Mouse (Mus musculus): ENCODE measurements at regions not wholly inside any gene's neighbourhood (a gene's known extent, or its start where the extent isn't known, plus 50 kb on each side); places are given as distances from the start of the nearest gene placed in this dataset.
A peak's percentile ranks its signal among the peaks of the same experiment; 100 is the strongest.

DNA sequence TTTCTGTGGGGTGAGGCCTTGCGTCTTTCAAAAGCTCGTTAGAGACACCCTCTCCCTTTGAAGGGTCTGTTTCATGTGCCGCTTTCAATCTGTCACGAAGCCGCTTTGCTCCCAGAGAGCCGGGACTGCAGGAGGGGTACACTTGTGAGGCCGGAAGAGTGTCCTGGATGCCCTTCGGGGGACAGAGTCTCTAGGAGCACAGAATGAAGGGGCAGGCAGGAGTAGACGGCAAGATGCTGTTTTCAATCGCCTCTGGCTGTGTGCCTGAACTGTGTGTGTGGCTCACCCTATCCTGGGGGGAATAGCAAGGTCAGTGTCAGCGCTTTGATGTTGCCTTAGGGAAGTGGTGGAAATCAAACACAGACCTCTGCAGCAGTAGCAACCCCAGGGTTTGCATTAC, 174.7 kb downstream of the Gadd45g start:
- H3K4me2 ChIP-seq (replicated peaks; ENCODE audit: low read depth): no peak overlapping the region
- no peak for TF ChIP-seq EP300 (optimal IDR thresholded peaks at IDR 0.05)
- no peak for TF ChIP-seq CTCF (IDR thresholded peaks at IDR 0.05; ENCODE audit: low read depth)
- H3K27ac ChIP-seq (replicated peaks): peak overlapping the region; percentile 20; the same call in 1 of the 2 replicates
- WGBS: 46% methylated on average over 11 of the region's 11 CpGs
- H3K9ac ChIP-seq (ENCODE audit: low read length): no peak overlapping the region
- H3K4me3 ChIP-seq (ENCODE audit: low read depth, low read length): no peak overlapping the region
- H3K36me3 ChIP-seq (ENCODE audit: control insufficient read depth, insufficient read depth, low read length): no peaks in the 10 kb centered on the region
- ATAC-seq (ENCODE audit: low FRiP score, low TSS enrichment) (no peak), DNase-seq (ENCODE audit: low spot score) (no peak)
- no peaks in the 10 kb centered on the region for H3K27me3 ChIP-seq (ENCODE audit: control insufficient read depth, insufficient read depth, low read length)
- H3K4me1 ChIP-seq (replicated peaks; ENCODE audit: control insufficient read depth, insufficient read depth): peaks cover 11% of the 10 kb centered on the region; the same call in 1 of the 2 replicates
- H3K9me3 ChIP-seq (ENCODE audit: control insufficient read depth, low read length): no peaks in the 10 kb centered on the region

DNA sequence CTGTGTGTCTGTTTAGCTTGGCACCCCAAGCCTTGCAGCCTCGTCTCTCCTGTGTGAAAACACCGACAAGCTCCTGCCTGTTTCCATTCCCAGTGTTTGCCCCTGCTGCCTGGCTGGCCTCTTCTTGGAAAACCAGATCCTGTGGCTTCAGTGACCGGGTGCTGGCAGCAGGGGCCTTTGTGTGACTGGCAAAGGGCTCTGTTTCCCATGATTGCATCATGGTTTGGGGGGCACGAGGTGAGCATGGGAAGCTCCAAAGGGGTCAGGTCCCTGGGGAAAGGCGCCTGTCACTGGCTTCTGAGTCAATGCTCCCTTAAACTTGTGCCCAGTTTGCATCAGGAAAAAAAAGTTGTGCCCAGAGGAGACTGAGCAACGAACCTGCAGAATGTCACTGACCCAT, 175.3 kb downstream of the Gadd45g start:
- DNase-seq (ENCODE audit: low spot score) (peak; percentile 45), ATAC-seq (ENCODE audit: low FRiP score, low TSS enrichment) (no peak)
- Histone ChIP-seq H3K4me1 (replicated peaks; ENCODE audit: control insufficient read depth, insufficient read depth) (peaks cover 11% of the 10 kb centered on the region; the same call in 1 of the 2 replicates), H3K4me3 (ENCODE audit: low read depth, low read length) (no peak overlapping the region), H3K9me3 (ENCODE audit: control insufficient read depth, low read length) (no peaks in the 10 kb centered on the region), H3K27ac (replicated peaks) (0 out of 2 replicates have a peak overlapping the region, but pooled peaks have one; percentile 53), H3K4me2 (replicated peaks; ENCODE audit: low read depth) (no peak overlapping the region), H3K27me3 (ENCODE audit: control insufficient read depth, insufficient read depth, low read length) (no peaks in the 10 kb centered on the region), H3K9ac (ENCODE audit: low read length) (no peak overlapping the region), H3K36me3 (ENCODE audit: control insufficient read depth, insufficient read depth, low read length) (no peaks in the 10 kb centered on the region)
- TF ChIP-seq EP300 (optimal IDR thresholded peaks at IDR 0.05): no peak
- TF ChIP-seq CTCF (IDR thresholded peaks at IDR 0.05; ENCODE audit: low read depth): no peak
- WGBS: 41% methylated on average over 6 of the region's 6 CpGs

DNA sequence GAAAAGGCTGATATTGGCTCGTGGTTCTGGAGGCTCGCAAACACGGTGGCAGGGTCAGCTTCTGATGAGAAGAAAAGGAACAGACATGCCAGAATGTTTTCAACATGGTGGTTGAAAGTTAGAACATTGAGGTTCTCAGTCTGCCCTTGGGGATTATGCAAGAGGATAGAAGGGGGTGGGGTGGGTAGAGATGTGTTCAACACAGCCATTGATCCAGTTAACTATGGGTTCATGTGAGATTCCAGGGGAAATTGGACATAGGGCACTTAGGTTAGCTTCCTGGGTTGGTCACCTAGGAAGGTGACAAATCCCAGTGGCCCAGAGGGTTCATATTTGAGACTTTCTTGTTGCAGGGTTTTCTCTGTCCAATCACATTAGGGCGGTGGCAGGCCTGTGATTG, 176.1 kb downstream of the Gadd45g start:
- ATAC-seq (ENCODE audit: low FRiP score, low TSS enrichment) (no peak), DNase-seq (ENCODE audit: low spot score) (no peak)
- Histone ChIP-seq H3K4me3 (ENCODE audit: low read depth, low read length) (no peak overlapping the region), H3K4me1 (replicated peaks; ENCODE audit: control insufficient read depth, insufficient read depth) (peaks cover 11% of the 10 kb centered on the region; the same call in 1 of the 2 replicates), H3K4me2 (replicated peaks; ENCODE audit: low read depth) (no peak overlapping the region), H3K36me3 (ENCODE audit: control insufficient read depth, insufficient read depth, low read length) (no peaks in the 10 kb centered on the region), H3K9me3 (ENCODE audit: control insufficient read depth, low read length) (no peaks in the 10 kb centered on the region), H3K9ac (ENCODE audit: low read length) (no peak overlapping the region), H3K27me3 (ENCODE audit: control insufficient read depth, insufficient read depth, low read length) (no peaks in the 10 kb centered on the region), H3K27ac (replicated peaks) (no peak overlapping the region)
- WGBS: 78% methylated on average over 4 of the region's 4 CpGs
- TF ChIP-seq EP300 (optimal IDR thresholded peaks at IDR 0.05) (no peak), CTCF (IDR thresholded peaks at IDR 0.05; ENCODE audit: low read depth) (no peak)

DNA sequence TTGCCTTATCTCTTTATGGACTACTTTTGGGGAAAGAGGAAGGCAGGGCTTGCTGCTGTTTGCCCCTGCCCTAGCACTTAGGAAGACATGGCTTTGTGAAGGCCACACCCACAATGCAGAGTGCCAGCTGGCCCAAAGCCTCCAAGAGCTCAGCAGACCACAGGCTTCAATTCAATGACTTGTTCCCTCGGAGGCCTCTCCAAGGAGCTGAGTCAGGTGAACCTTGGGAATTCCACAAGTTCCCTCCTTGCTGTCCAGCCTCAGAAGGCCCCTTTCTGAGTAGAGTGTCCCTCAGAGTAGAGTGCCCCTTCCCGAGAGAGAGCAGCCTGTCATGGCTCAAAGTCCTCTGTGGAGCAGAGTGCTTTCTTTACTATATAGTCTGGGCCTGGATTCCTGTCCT, 177.9 kb downstream of the Gadd45g start:
- H3K9ac ChIP-seq (ENCODE audit: low read length): no peak overlapping the region
- no peak overlapping the region for H3K4me3 ChIP-seq (ENCODE audit: low read depth, low read length)
- H3K27me3 ChIP-seq (ENCODE audit: control insufficient read depth, insufficient read depth, low read length): no peaks in the 10 kb centered on the region
- DNase-seq (ENCODE audit: low spot score) (peak; percentile 77), ATAC-seq (ENCODE audit: low FRiP score, low TSS enrichment) (peak; percentile 67)
- H3K4me2 ChIP-seq (replicated peaks; ENCODE audit: low read depth): peak overlapping the region; percentile 14; the same call in 1 of the 2 replicates
- no peak for TF ChIP-seq CTCF (IDR thresholded peaks at IDR 0.05; ENCODE audit: low read depth)
- TF ChIP-seq EP300 (optimal IDR thresholded peaks at IDR 0.05): no peak
- no peaks in the 10 kb centered on the region for H3K9me3 ChIP-seq (ENCODE audit: control insufficient read depth, low read length)
- WGBS: 11% methylated on average over 2 of the region's 2 CpGs
- peaks cover 11% of the 10 kb centered on the region; the same call in 1 of the 2 replicates for H3K4me1 ChIP-seq (replicated peaks; ENCODE audit: control insufficient read depth, insufficient read depth)
- H3K36me3 ChIP-seq (ENCODE audit: control insufficient read depth, insufficient read depth, low read length): no peaks in the 10 kb centered on the region
- peak overlapping the region; percentile 78 for H3K27ac ChIP-seq (replicated peaks)

DNA sequence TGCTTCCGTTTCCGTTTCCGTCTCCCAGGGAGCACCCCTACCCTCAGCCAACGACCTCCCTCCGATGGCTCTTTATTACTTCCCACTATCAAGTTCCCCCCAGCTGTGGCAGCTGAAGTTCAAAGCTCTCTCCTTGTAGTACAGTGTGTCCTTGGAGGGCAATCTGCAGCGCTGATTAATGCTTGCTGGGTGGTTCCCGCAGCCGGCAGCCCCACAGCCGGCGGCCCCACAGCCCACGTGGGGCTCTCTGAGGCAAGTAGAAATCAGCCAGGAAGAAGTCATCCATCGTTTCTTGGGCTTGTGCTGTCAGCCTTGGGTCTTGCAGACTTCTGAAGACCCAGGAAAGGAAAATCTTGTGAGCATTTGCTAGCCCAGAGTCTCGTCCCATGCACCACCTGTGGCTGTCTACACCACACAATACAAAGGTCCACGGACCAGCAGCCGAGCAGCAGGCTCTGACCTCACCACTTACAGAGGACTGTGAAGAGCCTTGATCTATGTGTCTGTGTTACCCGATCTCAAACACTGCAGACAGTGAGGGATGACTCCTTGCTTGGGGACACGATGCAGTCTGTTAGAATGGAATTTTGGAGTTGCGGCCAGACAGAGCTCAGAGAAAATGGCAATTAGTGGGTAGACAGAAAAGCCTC, 178.5 kb downstream of the Gadd45g start:
- Histone ChIP-seq H3K9ac (ENCODE audit: low read length) (no peak overlapping the region), H3K36me3 (ENCODE audit: control insufficient read depth, insufficient read depth, low read length) (no peaks in the 10 kb centered on the region), H3K4me2 (replicated peaks; ENCODE audit: low read depth) (peak overlapping the region; percentile 14; the same call in 1 of the 2 replicates), H3K4me3 (ENCODE audit: low read depth, low read length) (no peak overlapping the region), H3K9me3 (ENCODE audit: control insufficient read depth, low read length) (no peaks in the 10 kb centered on the region), H3K27me3 (ENCODE audit: control insufficient read depth, insufficient read depth, low read length) (no peaks in the 10 kb centered on the region), H3K4me1 (replicated peaks; ENCODE audit: control insufficient read depth, insufficient read depth) (peaks cover 11% of the 10 kb centered on the region; the same call in 1 of the 2 replicates), H3K27ac (replicated peaks) (peak overlapping the region; percentile 78)
- ATAC-seq (ENCODE audit: low FRiP score, low TSS enrichment) (peak; percentile 59), DNase-seq (ENCODE audit: low spot score) (peak; percentile 66)
- WGBS: 13% methylated on average over 18 of the region's 18 CpGs
- TF ChIP-seq EP300 (optimal IDR thresholded peaks at IDR 0.05): no peak
- TF ChIP-seq CTCF (IDR thresholded peaks at IDR 0.05; ENCODE audit: low read depth): no peak

DNA sequence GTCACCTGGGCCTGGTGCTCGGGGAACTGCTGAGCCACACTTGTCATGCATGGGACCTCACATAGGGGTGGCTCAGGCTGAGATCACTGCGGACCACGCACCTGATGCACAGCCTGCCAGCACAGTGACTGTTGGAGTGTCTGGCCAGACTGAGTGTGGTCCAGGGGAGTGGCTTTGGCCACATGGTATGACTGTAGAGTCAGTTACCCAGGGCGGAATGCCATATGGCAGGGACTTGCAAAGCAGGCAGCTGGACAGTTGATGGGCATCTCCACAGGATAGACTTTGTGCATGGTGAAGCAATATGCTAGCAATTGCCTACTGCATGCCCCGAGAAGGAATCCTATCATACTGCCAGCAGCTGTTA, 179.0 kb downstream of the Gadd45g start:
- H3K27ac ChIP-seq (replicated peaks): peak overlapping the region; percentile 78; the same call in 1 of the 2 replicates
- no peak overlapping the region for H3K4me3 ChIP-seq (ENCODE audit: low read depth, low read length)
- ATAC-seq (ENCODE audit: low FRiP score, low TSS enrichment): no peak
- H3K27me3 ChIP-seq (ENCODE audit: control insufficient read depth, insufficient read depth, low read length): no peaks in the 10 kb centered on the region
- no peak for DNase-seq (ENCODE audit: low spot score)
- H3K4me2 ChIP-seq (replicated peaks; ENCODE audit: low read depth): no peak overlapping the region
- no peak overlapping the region for H3K9ac ChIP-seq (ENCODE audit: low read length)
- H3K4me1 ChIP-seq (replicated peaks; ENCODE audit: control insufficient read depth, insufficient read depth): peaks cover 11% of the 10 kb centered on the region; the same call in 1 of the 2 replicates
- no peaks in the 10 kb centered on the region for H3K9me3 ChIP-seq (ENCODE audit: control insufficient read depth, low read length)
- TF ChIP-seq EP300 (optimal IDR thresholded peaks at IDR 0.05) (no peak), CTCF (IDR thresholded peaks at IDR 0.05; ENCODE audit: low read depth) (no peak)
- no peaks in the 10 kb centered on the region for H3K36me3 ChIP-seq (ENCODE audit: control insufficient read depth, insufficient read depth, low read length)
- WGBS: 70% methylated on average over 5 of the region's 5 CpGs
